Mouse (Mus musculus) gastrocnemius, postnatal 14 days (tissue): Measurements from ENCODE around the gene Ephb2. TPM values are rescaled to one million over a fixed set of nuclear protein-coding genes. Genes with fewer than 3 reads are reported as not detected.

Experiments used
- DNase-seq: peaks from one replicate; pipeline ENCODE4 v3.0.0; 2021; ENCODE audit warnings: mixed read lengths
- intact Hi-C: fragments of 180-260 bp; cut with DNase I; formaldehyde crosslinking; loops from one replicate; pipeline ENCODE4 v1.15.1; 2025; ENCODE audit warnings: low total_unique reads
- total RNA-seq, 2 experiments: library from RNA; stranded (reverse); gene quantifications; 2 replicates each; pipeline ENCODE4 v1.2.3; 2021

The Ephb2 gene
- total RNA-seq, 2 experiments from 2014 or later = 1.2 to 4.2 TPM

DNA sequence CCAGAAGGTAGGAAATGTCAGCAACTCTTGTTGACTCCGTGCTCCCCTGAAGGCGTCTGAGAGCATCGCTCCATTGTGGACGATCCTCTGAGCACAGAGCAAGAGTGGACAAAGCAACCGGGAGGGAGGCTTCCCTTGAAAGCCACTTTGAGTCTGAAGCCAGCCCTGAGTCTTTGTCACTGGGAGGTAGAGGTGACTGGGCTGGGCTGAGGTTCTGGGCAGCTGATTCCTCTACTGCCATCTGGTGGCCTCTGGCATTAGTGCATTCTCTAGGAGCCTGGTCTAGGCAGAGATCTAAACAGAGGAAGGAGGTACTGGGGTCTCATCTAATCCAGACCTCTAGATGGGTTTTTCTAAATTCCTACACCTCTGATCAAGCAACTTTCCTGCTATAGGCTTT is 5.3 kb upstream of the Ephb2 start:
- intact Hi-C loops = loop anchor here (1.0 to 5.0 kb wide), 2 partner anchors 144 to 163 kb away; no protein-coding TSS in a partner anchor
- peak; percentile 65 for DNase-seq

DNA sequence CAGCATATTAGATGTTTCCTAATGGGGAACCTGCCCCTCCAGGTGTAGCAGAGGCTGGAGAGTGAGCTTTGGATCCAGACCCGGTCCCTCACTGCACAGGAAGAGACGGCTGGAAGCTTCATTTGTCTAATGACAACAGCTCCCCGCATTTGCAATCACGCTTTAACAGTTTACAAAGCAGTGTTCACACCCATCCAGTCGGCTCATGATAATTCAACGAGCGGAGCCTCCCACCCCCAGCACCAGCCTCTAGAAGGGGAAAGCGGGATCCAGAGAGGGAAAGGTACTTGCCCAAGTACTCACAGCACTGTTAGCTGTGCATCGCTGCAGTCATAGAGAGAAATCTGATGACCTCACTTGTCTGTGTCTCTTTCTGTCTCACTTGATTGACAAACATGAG is 2.7 kb upstream of the Ephb2 start:
- no peak for DNase-seq
- intact Hi-C loops = no loop called here

DNA sequence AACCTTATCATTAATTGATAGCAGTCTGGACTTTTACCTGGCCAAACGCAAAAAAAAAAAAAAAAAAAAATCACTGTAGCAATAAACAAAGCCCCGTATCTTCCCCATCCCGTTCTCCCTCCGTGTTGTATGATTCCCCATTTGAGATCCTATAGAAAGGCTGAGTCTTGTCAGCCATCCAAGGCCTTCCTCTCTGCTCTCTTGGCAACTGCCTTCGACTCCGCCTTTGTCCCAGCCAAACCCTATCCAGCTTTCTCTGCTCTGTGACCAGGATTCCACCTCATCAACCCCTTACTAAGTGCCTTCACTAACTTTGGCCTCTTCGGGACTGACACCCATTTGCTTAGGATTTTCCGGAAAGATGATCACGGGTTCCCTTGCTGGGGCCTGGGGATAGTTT is 2.2 kb upstream of the Ephb2 start:
- intact Hi-C loops = no loop called here
- DNase-seq = no peak

DNA sequence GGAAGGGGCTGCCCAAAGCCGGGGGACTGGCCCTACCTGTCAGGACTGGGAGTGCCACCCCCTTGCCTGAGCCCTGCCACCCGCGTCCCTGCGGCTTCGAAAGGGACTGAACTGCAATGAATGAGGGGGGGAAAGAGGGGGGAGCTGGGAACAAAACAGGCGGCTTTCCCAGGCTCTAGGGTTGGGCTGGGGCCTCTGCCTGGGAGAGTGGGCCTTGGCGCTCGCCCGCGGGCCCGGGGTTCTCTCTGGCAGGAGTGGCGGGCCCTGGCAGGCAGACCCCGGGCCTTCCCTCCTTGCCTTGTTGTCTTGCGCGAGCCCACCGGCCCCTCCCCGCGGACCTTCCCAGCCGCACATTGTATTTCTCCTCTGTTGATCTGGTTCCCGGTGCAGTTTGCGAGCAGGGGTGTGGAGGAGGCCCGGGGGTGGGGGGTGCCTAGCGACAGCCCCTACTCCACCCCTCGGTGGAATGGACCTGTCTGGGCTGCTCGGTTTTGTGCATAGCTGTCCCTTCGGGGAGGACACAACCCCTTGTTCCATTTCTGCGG is 671 bp upstream of the Ephb2 start:
- DNase-seq = peak; percentile 18

DNA sequence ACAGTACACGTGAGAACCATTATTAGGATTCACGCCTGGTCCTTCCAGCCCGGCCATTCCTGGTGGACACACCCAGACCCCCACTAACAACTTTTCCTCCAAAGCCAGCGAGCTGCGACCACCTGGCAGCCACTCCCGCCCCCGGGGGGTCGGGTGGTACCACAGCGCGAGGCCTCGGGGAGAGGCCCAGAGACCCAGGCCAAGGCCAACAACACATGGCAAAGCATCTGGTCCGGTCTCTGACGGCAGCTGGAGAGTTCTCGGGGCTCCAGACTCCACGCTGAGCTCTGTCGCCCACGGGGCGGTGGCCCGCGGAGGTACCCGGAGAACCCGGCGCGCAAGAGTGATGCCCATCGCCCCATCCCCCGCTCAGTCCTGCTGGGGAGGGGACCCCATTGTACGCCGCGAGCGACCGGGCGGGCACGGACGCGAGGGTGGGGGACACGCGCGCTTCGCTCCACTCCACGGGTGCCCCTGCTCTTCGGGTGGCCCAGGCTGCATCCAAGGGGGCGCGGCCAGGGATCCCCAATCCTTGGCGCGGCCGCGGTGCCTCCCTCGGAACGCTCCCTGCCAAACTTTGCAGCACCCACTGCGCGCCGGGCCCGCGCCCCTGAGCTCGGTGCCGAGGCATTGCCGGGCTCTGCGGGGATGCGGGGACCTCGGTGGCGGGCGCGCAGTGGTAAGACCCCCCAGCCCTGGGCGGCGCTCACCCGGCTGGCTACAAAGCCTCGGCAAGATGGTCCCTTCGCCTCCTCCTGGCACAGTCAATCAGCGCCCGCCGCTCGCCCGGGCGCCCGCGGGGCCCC is 770 bp downstream of the Ephb2 start:
- intact Hi-C loops = no loop called here

More for the DNA sequence above, 671 bp upstream of the Ephb2 start:
- intact Hi-C loops = no loop called here

DNA sequence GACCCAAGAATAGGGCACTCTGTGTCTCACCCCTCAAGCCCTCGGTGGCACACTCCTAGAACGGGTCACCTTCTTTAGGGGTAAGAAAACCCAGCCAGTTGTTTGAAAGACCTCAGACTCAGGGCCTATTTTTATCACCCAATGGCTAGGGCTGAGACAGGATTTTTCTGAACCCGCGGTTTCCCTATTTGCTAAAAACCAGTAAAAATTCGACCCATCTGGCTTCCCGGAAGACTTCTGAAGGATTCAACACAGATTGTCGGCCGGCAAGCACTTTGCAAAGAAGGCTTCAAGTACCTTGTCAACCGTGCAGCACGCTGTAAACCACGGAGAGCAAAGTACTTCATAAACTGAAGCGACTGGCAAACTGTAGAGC is 1.4 kb downstream of the Ephb2 start:
- intact Hi-C loops = no loop called here
- DNase-seq = no peak

More for the DNA sequence above, 770 bp downstream of the Ephb2 start:
- no peak for DNase-seq

DNA sequence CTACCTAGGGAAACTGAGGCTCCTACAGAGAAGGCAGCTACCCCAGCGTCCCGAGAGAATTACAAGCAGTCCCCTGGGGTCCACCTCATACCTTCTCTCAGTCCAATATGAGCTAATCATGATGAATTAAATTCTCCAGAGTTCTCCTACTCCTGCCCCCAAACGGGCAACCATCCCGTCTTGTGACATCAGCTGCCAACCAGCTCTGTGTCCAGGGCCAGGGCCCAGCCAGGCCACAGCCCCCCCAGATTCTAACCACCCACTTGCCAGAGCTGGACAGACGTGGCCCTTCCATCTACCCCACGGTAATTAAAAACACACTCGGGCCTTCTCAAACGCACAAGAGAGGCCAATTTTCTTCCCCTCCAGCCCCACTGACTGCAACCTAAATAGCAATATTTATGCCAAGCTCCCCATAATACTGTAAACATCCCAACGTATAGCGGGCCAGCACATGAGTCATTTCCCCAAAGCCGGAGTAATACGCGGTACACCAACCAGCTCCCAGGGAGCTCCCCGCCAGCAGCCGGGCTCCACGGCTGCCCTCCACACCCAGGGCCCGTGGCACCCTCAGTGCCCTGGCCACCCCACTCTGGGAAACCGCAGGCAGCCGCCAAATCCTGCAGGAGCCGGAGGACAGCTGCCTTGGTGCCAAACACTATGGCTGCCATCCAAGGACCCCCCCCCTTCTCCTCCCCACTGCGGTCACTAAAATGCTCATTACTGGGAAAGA is 2.0 kb downstream of the Ephb2 start:
- intact Hi-C loops = no loop called here
- no peak for DNase-seq

DNA sequence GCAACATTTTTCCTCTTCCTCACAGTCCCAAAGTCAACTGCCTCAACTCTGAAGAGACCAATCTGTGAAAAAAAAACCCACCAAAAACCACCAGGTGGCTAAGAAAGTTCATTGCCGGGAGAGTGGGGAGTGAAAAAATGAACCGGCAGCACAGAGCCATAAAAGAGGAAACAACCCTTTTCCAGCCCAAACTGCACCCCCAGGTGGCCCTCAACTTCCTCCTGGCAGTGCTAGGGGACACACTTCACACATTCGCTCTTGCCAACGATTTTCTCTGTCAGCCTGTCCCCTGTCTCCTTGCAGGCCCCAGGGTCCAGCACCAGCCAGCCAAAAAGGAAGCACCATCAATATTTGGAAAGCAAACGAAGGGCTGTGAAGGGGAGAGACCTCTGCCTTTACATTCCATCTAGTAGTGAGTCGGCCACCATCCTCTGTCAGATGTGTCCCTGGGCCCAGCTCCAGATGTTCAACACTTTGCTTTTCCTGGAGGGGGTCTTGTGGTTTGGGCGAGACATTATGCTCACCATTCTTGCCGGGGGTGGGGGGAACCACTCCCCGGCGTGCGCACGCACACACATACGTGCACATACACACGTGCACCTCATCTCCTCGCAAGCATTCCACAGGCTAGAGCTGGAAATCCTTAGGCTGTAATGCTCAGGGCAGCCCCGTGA is 3.1 kb downstream of the Ephb2 start:
- intact Hi-C loops = no loop called here
- no peak for DNase-seq

DNA sequence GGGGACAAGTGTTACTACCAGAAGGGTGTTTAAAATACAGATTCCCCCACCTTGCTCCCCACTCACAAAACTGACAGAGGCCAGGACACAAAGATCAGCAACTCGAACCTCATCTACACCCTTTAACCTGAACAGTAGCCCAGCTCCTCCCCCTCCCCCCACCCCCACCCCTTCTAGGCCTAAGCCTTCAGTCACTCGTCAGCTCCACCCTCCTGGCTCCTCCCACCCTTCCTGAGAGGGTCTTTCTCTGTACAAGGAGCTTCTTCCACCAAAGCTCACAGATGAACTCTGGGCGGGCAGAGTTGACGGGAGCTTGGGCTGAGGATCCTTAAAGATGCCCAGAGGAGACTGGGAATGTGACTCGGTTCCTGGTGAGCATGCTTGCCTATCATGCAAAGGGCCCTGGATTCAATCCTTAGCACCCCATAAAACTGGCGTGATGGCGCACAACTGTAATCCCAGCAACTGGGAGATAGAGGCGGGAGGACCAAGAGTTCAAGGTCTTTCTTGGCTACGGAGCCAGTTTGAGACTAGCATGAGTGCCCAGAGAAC is 5.4 kb downstream of the Ephb2 start:
- no peak for DNase-seq
- intact Hi-C loops = no loop called here

DNA sequence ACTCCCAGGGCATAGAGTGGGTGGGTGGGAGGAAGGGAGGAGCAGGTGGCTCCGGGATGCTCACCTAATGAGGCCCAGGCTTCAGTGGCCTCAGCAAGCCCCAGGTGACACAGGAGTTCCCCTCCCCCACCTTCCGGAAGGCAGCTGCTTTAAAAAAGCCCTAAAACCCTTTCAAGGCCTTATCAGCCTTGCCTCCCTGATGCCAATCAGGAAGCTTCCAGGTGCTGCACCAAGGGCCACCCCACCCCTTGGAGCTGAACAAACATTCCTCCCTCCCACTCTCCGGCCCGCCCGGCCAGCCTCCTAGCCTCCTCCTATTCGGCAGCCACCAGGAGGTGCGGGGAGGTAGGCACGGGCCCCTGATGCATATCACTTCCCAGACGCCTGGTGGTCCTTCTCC is 6.0 kb downstream of the Ephb2 start:
- no peak for DNase-seq
- intact Hi-C loops = no loop called here

DNA sequence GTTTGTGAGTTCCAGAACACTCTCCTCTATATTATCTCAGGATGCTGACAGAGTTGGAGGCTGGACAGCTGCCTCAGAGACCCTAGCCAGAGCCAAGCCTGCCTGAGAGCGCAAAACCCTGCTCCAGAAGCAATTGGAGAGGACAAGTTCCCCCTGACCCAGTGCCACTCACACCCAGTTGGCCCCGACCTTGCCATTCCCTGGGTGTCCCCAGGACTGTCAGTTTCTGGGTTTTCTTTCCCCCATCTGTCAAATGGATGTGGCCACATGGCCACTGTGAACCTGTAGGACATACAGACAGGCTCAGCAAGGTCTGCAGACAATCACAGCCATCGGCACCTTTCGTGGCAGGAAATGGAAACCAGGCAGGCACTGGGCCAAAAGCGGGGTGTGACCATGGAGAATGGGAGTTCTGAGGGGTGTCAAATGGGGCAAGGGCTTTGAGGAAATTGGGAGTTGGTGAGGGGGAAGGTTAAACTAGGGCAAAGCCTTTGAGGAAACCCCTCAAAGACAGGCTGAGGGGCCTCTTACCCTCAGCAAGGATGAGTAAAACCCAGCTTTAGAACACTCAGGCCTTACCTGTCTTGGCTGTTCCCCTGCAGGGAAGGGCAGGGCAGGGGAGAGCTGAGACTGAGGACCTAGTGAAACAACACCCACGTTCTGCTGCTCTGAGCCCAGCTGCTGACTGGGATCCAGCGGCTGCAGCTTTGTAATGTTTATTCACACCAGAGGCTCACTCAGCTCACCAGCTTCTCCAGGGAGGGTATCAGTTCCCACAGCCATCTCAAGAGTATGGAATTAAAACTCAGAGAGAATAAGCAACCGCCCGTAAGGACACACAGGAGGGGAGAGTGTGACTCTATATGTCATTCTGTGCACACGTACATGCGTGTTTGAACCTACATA is 6.9 kb downstream of the Ephb2 start:
- no peak for DNase-seq
- intact Hi-C loops = no loop called here

DNA sequence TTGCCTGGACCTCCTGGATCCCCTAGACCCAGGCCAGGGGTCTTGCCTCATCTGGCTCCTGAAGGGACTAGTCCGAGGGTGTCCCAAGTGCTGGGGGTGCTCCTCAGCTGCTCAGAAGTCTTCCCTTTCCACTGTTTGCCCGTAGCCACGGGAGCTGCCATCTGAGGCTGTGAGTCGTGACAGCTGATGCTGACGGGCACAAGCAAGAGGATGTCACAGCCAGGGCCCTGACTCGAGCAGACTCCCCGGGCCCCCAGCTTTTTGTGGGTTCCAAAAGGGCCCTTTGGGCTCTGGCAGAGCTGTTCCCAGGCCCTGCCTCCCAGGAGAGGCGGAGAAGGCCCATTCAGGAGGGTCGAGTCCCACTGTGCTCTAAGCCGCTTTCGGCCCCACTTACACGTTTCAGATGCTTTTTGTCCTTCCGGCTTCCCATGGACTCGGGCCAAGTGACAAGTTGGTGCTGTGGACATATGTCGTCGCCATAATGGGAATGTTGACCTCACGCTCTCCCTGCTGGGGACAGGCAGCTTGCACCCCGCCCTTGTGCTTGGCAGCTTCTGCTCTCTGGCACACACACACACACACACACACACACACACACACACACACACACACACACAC is 10.7 kb downstream of the Ephb2 start:
- DNase-seq = no peak
- intact Hi-C loops = no loop called here

DNA sequence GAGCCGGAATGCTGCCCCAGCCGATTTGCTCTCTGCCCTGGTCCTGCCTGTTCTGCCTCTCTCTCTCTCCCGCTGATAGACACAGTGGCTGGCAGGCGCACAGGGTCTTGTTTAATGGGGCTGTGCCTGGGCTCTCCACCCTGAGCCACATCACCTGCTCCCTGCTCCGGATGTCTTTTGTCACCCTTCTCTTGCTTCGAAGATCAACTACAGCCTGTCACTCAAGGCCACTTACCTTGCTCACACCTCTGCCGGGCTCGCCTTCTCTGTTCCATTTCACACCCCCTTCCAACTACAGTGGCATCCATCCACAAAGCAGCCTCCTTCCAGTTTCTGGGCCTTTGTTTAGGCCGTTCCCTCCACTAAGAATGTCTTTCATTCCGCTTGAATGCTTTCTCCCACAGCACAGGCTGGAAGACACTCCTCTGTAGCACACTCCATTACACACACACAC is 15.7 kb downstream of the Ephb2 start:
- no peak for DNase-seq
- intact Hi-C loops = no loop called here

DNA sequence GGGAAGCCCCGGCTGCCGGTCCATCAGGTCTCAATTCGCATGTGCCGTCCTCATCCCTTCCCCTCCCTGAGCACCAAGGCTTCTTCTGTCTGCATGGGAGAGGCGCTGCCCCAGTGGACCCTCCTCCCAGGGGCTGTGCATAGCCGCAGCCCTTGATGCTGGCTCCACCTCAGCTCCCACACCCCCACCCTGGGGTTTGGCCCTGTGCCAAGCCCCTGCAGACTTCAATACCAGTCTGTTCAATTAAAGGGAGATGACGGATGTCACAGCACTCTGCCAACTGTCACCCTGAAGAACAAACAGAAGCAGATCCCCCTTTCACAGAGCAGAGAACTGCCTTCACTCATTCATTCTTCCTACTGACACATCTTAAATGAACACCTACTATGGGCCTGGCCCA is 19.1 kb downstream of the Ephb2 start:
- intact Hi-C loops = no loop called here
- no peak for DNase-seq

DNA sequence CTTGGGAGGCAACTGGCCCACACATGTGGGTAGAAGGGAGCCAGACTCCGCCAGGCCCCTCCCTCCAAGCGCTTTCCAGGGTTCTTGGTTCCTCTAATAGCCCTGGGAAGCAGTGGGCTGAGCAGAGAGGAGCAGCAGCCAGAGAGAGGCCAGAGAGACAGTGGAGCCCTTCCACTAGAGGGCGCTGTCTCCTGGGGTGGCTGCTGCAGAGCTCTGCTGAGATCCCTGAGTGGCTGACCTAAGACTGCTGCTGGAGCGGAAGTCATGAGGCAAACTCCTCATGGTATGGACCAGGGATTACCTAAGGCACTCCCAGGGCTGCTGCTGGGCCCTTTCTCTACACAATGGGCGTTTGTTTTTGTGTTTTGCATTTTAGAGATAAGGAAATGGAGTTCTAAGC is 20.4 kb downstream of the Ephb2 start:
- intact Hi-C loops = no loop called here
- DNase-seq = no peak

DNA sequence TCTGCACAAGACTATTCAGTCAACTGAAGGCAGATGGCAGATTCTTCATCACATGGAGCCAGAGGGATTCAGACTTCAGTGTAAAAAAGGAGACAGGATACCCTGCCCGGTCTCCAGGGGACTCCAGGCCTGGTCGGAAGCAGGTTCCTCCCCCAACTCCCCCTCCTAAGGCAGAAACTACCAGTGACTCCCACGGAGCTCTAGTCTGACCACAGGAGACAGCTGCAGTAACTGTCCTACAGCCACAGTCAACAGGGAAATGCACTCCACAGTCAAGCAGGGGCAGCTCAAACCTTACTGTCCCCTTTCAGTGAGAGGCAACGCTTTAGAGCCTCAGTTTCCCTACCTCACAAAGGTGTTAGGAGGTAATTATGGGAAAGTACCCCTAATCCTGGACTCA is 23.2 kb downstream of the Ephb2 start:
- intact Hi-C loops = no loop called here
- no peak for DNase-seq

DNA sequence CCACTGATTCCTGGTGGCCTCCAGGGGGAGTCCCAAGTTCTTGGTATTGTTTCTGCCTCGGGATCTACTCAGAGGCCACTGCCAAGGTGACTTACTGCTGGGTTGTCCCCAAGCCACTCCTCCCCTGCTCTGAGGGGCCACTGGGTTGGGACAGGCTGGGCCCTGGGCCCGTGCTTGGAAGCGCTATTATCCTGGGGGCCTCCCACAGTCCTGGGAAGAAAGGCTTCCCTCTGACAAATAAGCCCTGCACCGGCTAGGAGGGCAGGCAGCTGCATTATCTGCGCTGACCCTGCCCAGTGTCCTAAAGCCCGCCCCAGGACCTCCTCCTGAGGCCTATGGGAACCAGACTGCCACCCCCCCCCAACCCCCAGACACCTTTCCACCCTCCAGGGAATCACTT is 24.2 kb downstream of the Ephb2 start:
- intact Hi-C loops = no loop called here
- no peak for DNase-seq

DNA sequence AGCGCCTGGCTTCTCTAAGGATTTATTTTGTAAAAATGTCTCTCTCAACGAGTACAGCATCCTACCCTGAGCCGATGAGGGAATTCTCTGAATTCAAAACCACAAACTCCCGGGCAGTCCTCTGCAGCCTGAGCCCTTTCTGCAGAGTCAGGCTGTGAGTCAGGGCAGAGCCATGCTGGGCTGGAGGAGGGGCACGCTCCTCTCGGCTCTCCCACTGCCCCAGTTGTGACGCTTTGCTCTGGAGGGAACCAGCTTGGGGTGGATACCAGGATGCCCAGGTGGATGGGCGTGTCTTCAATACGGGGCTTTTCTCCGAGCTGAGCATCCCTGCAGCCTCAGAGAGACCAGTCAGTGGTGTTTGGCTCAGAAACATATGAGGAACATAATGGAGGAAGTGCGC is 27.3 kb downstream of the Ephb2 start:
- DNase-seq = no peak
- intact Hi-C loops = no loop called here
